Mouse (Mus musculus) midbrain, embryonic 12.5 days (tissue): ENCODE results near the gene Fa2h. TPM values are rescaled to one million over a fixed set of nuclear protein-coding genes. Genes with fewer than 3 reads are reported as not detected.

Experiments used
- ATAC-seq: fragments of 200-750 bp; cut with Nextera tagmentation; 2 replicates; pipeline ENCODE4 v1.8.0; 2017; ENCODE audit warnings: low read depth, moderate TSS enrichment, moderate library complexity; ENCODE audit not compliant: low FRiP score
- H3K27ac ChIP-seq: fragments of 300-500 bp; sonication (generic); replicated peaks from 2 replicates; pipeline ENCODE4 v1.5.1; 2016; ENCODE audit warnings: mild to moderate bottlenecking
- H3K27me3 ChIP-seq: fragments of 300-500 bp; sonication (generic); 2 replicates; pipeline ENCODE4 v1.6.1; 2016; ENCODE audit warnings: mild to moderate bottlenecking
- H3K36me3 ChIP-seq: fragments of 300-500 bp; sonication (generic); 2 replicates; pipeline ENCODE4 v1.6.1; 2016
- H3K4me1 ChIP-seq: fragments of 300-500 bp; sonication (generic); 2 replicates; pipeline ENCODE4 v1.6.1; 2016
- H3K4me2 ChIP-seq: fragments of 300-500 bp; sonication (generic); replicated peaks from 2 replicates; pipeline ENCODE4 v1.6.1; 2016; ENCODE audit warnings: mild to moderate bottlenecking, moderate library complexity
- H3K4me3 ChIP-seq: fragments of 300-500 bp; sonication (generic); 2 replicates; pipeline ENCODE4 v1.5.1; 2016; ENCODE audit warnings: mild to moderate bottlenecking
- H3K9ac ChIP-seq: fragments of 300-500 bp; sonication (generic); replicated peaks from 2 replicates; pipeline ENCODE4 v1.6.1; 2016; ENCODE audit warnings: mild to moderate bottlenecking, moderate library complexity
- H3K9me3 ChIP-seq: fragments of 300-500 bp; sonication (generic); 2 replicates; pipeline ENCODE4 v1.6.1; 2016; ENCODE audit warnings: mild to moderate bottlenecking
- WGBS: fragments of 180-500 bp; shearing (Covaris S2); methylation state at CpG from one replicate; pipeline ENCODE4 v1.1.7; 2016; 5-methylcytosine and 5-hydroxymethylcytosine counted together
- polyA plus RNA-seq: library from polyadenylated mRNA; unstranded; fragments of >200 nt; fragmentation: Nextera tagmentation; extraction: Ambion mirVana; gene quantifications from 2 replicates; pipeline ENCODE4 v1.2.1, GENCODE M21; 2016

The Fa2h gene
- polyA plus RNA-seq, 1 experiment from 2014 or later, result 0.18 TPM

DNA sequence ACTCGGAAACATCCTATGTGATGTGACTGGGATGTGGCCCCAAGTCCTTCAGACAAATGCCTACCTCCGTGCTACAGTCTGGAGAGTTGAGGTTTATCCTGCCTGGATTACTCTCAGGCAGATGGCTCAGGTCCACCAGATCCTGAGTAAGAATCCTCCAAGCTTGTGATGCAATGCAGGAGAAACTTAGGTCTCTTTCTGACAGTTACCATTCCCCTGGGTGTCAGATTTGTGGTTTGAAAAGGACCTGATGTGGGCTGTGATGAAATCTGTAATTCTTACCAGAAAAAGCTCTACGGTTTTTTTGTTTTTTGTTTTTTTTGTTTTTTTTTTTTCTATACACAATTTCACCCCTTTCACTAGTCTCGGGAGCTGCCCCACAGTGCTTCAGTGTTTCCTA is 4.0 kb downstream of the Fa2h start:
- H3K4me1 ChIP-seq, result peaks cover 10% of the 10 kb centered on the region
- no peaks in the 10 kb centered on the region for H3K9me3 ChIP-seq
- ATAC-seq, result no peak
- H3K27ac ChIP-seq, result no peak overlapping the region
- no peaks in the 10 kb centered on the region for H3K36me3 ChIP-seq
- 85% methylated on average over 4 of the region's 4 CpGs for WGBS
- no peak overlapping the region for H3K4me3 ChIP-seq
- H3K9ac ChIP-seq, result no peak overlapping the region
- peaks cover 41% of the 10 kb centered on the region for H3K27me3 ChIP-seq
- H3K4me2 ChIP-seq, result no peak overlapping the region

DNA sequence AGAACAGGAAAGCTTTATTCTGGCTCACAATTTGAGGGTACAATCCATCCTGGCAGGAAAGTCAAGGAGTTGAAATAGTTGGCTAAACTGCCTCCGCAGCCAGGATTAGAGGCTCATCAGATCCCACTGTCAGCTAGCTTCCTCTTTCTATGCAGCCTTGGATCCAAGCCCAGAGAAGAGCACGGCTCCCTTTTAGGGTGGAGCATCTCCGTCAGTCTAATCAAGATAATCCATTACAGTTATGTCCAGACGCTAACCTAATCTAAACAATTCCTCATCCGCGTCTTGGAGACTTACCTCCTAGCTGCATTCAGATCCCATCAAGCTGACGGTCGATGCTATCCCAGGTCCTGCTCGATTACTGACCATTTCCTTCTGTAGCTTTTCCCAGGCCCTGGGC is 7.7 kb downstream of the Fa2h start:
- no peak overlapping the region for H3K27ac ChIP-seq
- H3K36me3 ChIP-seq, result no peaks in the 10 kb centered on the region
- H3K9me3 ChIP-seq, result no peaks in the 10 kb centered on the region
- H3K4me2 ChIP-seq, result no peak overlapping the region
- ATAC-seq, result no peak
- H3K4me3 ChIP-seq, result no peak overlapping the region
- 81% methylated on average over 9 of the region's 9 CpGs for WGBS
- H3K9ac ChIP-seq, result no peak overlapping the region
- peaks cover 10% of the 10 kb centered on the region for H3K27me3 ChIP-seq
- H3K4me1 ChIP-seq, result no peaks in the 10 kb centered on the region

DNA sequence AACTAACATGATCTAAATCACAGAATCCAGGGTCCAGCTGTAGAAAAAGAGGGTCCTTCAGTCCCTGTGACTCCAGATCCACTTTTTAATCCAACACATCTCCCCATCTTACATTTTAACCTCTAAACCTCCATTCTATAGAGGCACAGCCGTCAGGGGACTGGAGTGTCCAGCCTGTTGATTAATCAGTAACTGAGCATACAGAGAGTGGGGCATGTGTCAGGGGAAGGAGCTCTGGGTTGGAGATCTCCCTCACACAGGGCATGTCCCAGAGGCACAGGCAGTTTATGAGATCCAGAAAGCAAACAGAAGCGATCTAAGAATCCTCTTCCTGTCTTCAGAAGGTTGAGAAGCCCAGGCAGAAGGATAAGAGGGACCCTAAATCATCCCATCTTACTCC is 9.0 kb downstream of the Fa2h start:
- H3K27ac ChIP-seq, result no peak overlapping the region

DNA sequence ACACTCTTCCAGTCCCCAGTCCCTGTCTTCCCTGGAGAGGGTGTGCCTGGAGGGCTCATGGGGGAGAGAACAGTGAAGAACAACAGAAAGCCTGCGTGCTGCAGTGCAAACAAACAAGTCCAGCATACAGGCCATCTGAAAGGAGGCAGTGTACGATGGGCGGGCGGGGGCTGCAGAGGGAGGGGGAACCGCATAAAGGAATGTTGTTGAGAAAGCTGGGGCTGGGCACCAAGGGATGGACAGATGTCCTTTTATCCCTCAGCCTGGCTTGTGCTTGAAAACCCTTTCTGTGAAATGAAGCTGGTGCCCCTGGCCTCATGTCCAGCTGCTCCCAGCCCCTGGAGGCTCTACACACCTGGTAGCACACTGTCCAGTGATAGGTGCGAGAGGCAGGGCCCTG is 18.4 kb downstream of the Fa2h start:
- H3K4me1 ChIP-seq, result 0 out of 2 replicates have a peak, but pooled peaks cover 5% of the 10 kb centered on the region
- H3K9ac ChIP-seq, result no peak overlapping the region
- H3K27ac ChIP-seq, result no peak overlapping the region
- no peak overlapping the region for H3K4me3 ChIP-seq
- no peaks in the 10 kb centered on the region for H3K36me3 ChIP-seq
- H3K4me2 ChIP-seq, result no peak overlapping the region
- no peaks in the 10 kb centered on the region for H3K27me3 ChIP-seq
- ATAC-seq, result no peak
- no peaks in the 10 kb centered on the region for H3K9me3 ChIP-seq
- 41% methylated on average over 6 of the region's 6 CpGs for WGBS

More for the DNA sequence above, 9.0 kb downstream of the Fa2h start:
- Histone ChIP-seq H3K4me2 (no peak overlapping the region), H3K27me3 (0 out of 2 replicates have a peak, but pooled peaks cover 3% of the 10 kb centered on the region), H3K4me3 (no peak overlapping the region), H3K36me3 (no peaks in the 10 kb centered on the region), H3K9me3 (no peaks in the 10 kb centered on the region), H3K4me1 (no peaks in the 10 kb centered on the region), H3K9ac (no peak overlapping the region)
- WGBS, result 50% methylated on average over 2 of the region's 2 CpGs
- ATAC-seq, result no peak

DNA sequence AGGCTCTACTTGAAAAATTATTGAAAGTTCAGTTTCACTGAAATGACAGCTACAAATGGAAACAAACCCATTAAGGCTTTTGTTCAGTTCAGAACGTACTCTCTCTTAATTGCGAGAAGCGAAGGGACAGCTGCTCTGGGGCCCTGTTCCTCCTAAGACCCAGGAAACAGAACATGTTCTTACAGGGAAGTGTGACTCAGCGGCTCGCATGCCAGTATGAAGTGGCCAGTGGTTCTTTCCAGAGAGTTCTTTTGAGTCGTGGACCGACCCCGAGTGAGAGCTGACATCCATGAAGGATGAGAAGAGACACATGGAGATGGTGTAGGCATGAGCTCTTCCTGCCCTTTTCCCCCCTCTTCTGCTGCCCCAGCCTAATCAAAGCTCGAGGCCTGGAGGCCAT is 23.9 kb downstream of the Fa2h start:
- Histone ChIP-seq H3K4me1 (no peaks in the 10 kb centered on the region), H3K9ac (no peak overlapping the region), H3K4me3 (no peak overlapping the region), H3K27ac (no peak overlapping the region), H3K36me3 (no peaks in the 10 kb centered on the region), H3K4me2 (no peak overlapping the region), H3K9me3 (no peaks in the 10 kb centered on the region), H3K27me3 (peaks cover 13% of the 10 kb centered on the region; the same call in 1 of the 2 replicates)
- WGBS, result 90% methylated on average over 9 of the region's 9 CpGs
- no peak for ATAC-seq

DNA sequence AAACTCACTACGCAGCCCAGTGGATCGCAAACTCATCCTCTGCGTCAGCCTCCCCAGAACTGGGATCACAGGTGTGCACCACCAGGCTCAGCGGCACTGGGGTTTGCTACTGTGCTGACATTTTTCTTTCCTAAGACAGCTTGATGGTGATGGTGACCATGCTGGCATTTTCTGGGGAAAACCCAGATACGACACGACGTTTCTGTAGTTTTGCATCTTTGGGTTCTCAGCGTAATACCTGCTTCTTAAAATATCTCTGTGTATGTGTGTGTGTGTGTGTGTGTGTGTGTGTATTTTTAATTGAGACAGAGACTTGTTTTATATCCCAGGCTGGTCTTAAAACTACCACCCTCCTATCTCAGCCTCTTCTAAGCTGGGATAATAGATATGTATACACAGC is 26.3 kb downstream of the Fa2h start:
- Histone ChIP-seq H3K36me3 (no peaks in the 10 kb centered on the region), H3K9me3 (no peaks in the 10 kb centered on the region), H3K4me2 (no peak overlapping the region), H3K4me1 (no peaks in the 10 kb centered on the region), H3K27ac (no peak overlapping the region), H3K27me3 (peaks cover 13% of the 10 kb centered on the region; the same call in 1 of the 2 replicates), H3K4me3 (no peak overlapping the region), H3K9ac (no peak overlapping the region)
- no peak for ATAC-seq
- WGBS, result 78% methylated on average over 8 of the region's 8 CpGs

DNA sequence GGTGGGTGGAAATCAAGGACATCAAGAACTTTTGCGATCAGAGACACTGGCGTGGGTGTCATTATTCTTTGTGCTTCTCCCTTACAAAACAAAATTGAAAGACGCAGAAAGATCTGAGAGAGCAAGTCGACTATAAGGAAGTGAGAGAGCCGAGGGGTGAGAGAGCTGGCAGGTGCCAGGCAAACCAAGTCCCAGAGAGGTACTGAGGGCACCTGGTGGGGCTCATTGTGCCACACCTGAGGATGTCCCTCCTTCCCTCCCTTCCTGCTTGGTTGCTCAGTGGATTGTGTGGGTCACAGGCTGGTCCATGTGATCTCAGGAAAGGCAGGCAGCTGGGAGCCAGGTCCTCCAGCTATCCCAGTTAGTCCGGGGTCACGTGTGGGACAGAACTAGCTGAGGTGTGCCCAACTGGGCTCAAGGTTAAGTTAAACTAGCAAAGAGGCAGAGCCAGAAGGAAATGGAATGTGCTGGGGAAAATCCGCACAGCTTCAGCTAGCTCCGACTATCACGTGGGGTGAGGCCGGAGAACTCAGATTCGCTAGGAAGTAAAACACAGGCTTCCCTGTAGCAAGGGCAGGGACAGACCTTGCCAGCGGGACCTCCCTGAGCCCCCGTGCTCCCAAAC is 26.9 kb downstream of the Fa2h start:
- Histone ChIP-seq H3K36me3 (no peaks in the 10 kb centered on the region), H3K4me1 (no peaks in the 10 kb centered on the region), H3K4me2 (no peak overlapping the region), H3K27ac (no peak overlapping the region), H3K4me3 (no peak overlapping the region), H3K9me3 (no peaks in the 10 kb centered on the region), H3K9ac (no peak overlapping the region), H3K27me3 (peaks cover 13% of the 10 kb centered on the region; the same call in 1 of the 2 replicates)
- ATAC-seq, result no peak
- 47% methylated on average over 14 of the region's 14 CpGs for WGBS

DNA sequence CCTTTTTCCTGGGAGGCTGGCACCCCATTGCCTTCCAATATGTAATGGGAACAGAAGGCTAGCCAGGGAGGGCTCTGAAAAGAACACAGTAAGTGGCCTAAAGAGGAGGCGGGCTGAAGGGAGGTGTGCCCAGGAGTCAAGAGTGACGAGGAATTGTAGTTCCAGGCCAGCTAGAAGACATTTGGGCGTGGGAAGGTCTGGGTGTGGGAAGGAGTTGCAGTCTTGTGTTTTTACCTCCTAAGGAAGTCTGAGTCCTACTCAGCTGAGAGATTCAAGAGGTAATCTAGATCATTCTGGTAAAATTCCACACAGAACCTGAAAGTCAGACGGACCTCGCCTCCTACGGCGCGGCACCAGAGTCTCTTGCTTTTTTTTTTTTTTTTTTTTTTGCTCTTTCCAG is 30.1 kb downstream of the Fa2h start:
- Histone ChIP-seq H3K27ac (no peak overlapping the region), H3K9me3 (no peaks in the 10 kb centered on the region), H3K36me3 (no peaks in the 10 kb centered on the region), H3K4me1 (no peaks in the 10 kb centered on the region), H3K27me3 (peaks cover 13% of the 10 kb centered on the region; the same call in 1 of the 2 replicates), H3K9ac (no peak overlapping the region), H3K4me3 (no peak overlapping the region), H3K4me2 (no peak overlapping the region)
- 89% methylated on average over 8 of the region's 8 CpGs for WGBS
- no peak for ATAC-seq

DNA sequence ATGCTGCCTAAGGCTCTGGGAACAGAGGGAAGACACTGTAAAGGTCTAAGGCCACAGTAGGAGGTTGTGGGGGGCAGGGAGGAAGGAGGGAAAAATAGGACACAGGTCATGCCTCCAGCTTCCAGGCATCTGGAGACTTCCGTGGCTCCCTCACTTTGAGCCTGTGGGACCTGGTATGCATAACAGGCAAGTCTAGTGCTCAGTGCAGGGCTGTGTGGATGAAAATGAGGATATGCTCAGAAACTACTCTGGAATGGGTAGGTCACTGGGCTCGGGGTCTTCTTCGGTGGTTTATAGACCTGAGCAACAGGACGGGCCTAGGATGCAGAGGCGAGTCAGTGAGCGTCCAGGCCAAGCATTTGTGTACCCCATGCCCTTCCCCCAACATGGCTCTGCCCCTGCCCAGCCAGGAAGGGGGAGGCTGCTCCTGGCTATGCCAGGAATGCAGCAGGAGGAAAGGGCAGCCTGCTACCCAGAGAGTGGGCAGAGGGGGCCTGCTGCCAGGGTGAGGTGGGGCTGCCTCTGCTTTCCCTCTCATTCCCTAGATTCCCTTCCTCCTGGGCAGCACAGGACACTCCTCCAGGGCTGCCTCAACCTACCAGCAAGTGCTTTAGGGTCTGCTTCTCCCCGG is 32.9 kb downstream of the Fa2h start:
- H3K4me1 ChIP-seq, result no peaks in the 10 kb centered on the region
- no peaks in the 10 kb centered on the region for H3K36me3 ChIP-seq
- 0 out of 2 replicates have a peak, but pooled peaks cover 5% of the 10 kb centered on the region for H3K27me3 ChIP-seq
- no peak overlapping the region for H3K4me2 ChIP-seq
- H3K4me3 ChIP-seq, result no peak overlapping the region
- no peaks in the 10 kb centered on the region for H3K9me3 ChIP-seq
- H3K27ac ChIP-seq, result no peak overlapping the region
- 52% methylated on average over 7 of the region's 7 CpGs for WGBS
- no peak overlapping the region for H3K9ac ChIP-seq
- ATAC-seq, result no peak

DNA sequence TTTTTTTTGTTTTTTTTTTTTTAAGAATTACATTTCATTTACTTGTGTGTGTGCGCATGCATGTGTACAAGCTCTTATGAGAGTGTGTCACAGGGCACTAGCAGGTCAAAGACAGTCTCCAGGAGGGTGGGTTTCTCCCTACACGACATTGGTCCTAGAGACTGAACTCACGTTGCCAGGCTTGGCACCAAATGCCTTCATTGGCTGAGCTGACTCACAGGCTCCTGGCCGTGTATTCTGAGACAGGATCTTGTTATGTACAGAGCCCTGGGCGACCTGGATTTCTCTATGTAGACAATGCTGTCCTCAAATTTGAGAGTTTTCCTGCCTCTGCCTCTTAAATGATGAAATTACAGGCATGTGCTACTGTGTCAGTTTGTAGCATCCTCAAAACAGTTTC is 33.7 kb downstream of the Fa2h start:
- 71% methylated on average over 5 of the region's 5 CpGs for WGBS

DNA sequence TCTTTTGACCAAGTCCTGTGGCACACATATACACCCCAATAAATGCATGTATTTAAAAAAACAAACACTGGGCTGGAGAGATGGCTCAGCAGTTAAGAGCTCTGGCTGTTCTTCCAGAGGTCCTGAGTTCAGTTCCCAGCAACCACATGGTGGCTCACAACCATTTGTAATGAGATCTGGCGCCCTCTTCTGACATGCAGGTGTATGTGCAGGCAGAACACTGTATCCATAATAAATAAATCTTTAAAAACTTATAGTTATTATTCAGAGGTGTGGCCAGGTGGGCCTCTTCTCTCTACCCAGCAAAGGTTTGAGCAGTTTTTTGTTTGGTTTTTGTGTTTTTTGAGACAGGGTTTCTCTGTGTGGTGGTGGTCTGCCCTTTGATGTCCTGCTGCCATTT is 34.7 kb downstream of the Fa2h start:
- H3K4me1 ChIP-seq, result no peaks in the 10 kb centered on the region
- WGBS, result 69% methylated on average over 1 of the region's 1 CpGs
- no peak overlapping the region for H3K27ac ChIP-seq
- H3K27me3 ChIP-seq, result no peaks in the 10 kb centered on the region
- no peak overlapping the region for H3K4me3 ChIP-seq
- H3K36me3 ChIP-seq, result no peaks in the 10 kb centered on the region
- no peaks in the 10 kb centered on the region for H3K9me3 ChIP-seq
- no peak overlapping the region for H3K9ac ChIP-seq
- no peak overlapping the region for H3K4me2 ChIP-seq
- no peak for ATAC-seq

More for the DNA sequence above, 33.7 kb downstream of the Fa2h start:
- H3K36me3 ChIP-seq, result no peaks in the 10 kb centered on the region
- no peak overlapping the region for H3K4me3 ChIP-seq
- no peak overlapping the region for H3K9ac ChIP-seq
- H3K4me1 ChIP-seq, result no peaks in the 10 kb centered on the region
- H3K4me2 ChIP-seq, result no peak overlapping the region
- no peaks in the 10 kb centered on the region for H3K9me3 ChIP-seq
- ATAC-seq, result no peak
- no peaks in the 10 kb centered on the region for H3K27me3 ChIP-seq
- no peak overlapping the region for H3K27ac ChIP-seq

DNA sequence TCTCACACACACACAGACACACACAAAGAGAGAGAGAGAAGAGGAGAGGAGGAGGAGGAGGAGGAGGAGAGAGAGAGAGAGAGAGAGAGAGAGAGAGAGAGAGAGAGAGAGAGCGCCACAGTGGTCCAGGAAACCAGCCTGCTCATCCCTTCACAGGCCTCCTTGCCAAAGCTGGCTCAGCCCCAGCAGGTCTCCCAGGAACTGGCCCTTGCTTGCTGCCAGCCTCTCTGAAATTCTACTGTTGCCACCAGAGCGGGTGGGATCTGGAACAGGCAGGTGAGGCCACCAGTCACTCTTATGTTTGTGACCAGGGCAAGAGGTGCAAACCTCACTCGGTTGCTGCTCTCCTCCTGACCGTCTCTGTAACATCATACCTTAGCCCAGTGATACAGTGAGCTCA is 36.2 kb downstream of the Fa2h start:
- Histone ChIP-seq H3K36me3 (no peaks in the 10 kb centered on the region), H3K4me2 (no peak overlapping the region), H3K4me3 (no peak overlapping the region), H3K9ac (no peak overlapping the region), H3K27ac (no peak overlapping the region), H3K4me1 (no peaks in the 10 kb centered on the region), H3K27me3 (no peaks in the 10 kb centered on the region), H3K9me3 (no peaks in the 10 kb centered on the region)
- ATAC-seq, result no peak
- WGBS, result 93% methylated on average over 4 of the region's 4 CpGs
